Mouse (Mus musculus) hindbrain, postnatal 0 days (tissue): Measurements from ENCODE around the gene Mark3. TPM values are rescaled to one million over a fixed set of nuclear protein-coding genes. Genes with fewer than 3 reads are reported as not detected.

Experiments used
- ATAC-seq: fragments of 200-750 bp; cut with Nextera tagmentation; 2 replicates; pipeline ENCODE4 v1.8.0; 2017; ENCODE audit warnings: mild to moderate bottlenecking, moderate TSS enrichment, moderate library complexity
- DNase-seq: peaks from one replicate; pipeline ENCODE4 v3.0.0-alpha.2; 2015; ENCODE audit warnings: low spot score
- H3K27ac ChIP-seq: fragments of 300-500 bp; sonication (generic); 2 replicates; pipeline ENCODE4 v1.5.1; 2014; ENCODE audit warnings: mild to moderate bottlenecking
- H3K27me3 ChIP-seq: fragments of 300-500 bp; sonication (generic); 2 replicates; pipeline ENCODE4 v1.6.1; 2014; ENCODE audit warnings: low read length, mixed read lengths; ENCODE audit not compliant: insufficient read depth
- H3K36me3 ChIP-seq: fragments of 300-500 bp; sonication (generic); 2 replicates; pipeline ENCODE4 v1.6.1; 2014; ENCODE audit warnings: low read length, mixed read lengths; ENCODE audit not compliant: insufficient read depth
- H3K4me1 ChIP-seq: fragments of 300-500 bp; sonication (generic); 2 replicates; pipeline ENCODE4 v1.6.1; 2014; ENCODE audit warnings: antibody characterized with exemption, low read length, mixed read lengths; ENCODE audit not compliant: insufficient read depth
- H3K4me2 ChIP-seq: fragments of 300-500 bp; sonication (generic); 2 replicates; pipeline ENCODE4 v1.6.1; 2014; ENCODE audit warnings: low read depth, mild to moderate bottlenecking, low read length, moderate library complexity, mixed read lengths
- H3K4me3 ChIP-seq: fragments of 300-500 bp; sonication (generic); 2 replicates; pipeline ENCODE4 v1.5.1; 2014; ENCODE audit warnings: low read length
- H3K9ac ChIP-seq: fragments of 300-500 bp; sonication (generic); replicated peaks from 2 replicates; pipeline ENCODE4 v1.6.1; 2014; ENCODE audit warnings: mild to moderate bottlenecking, low read length, moderate library complexity, mixed read lengths
- H3K9me3 ChIP-seq: fragments of 300-500 bp; sonication (generic); 2 replicates; pipeline ENCODE4 v1.6.1; 2016; ENCODE audit warnings: low read length, mixed read lengths
- CTCF ChIP-seq: IDR thresholded peaks from 2 replicates; pipeline ENCODE4 v1.5.1; 2016; ENCODE audit warnings: antibody characterized with exemption, control low read depth, low read depth
- WGBS: fragments of 180-500 bp; shearing (Covaris S2); extraction: QIAGEN DNeasy Blood & Tissue Kit; methylation state at CpG from one replicate; pipeline ENCODE4 v1.1.7; 2014; 5-methylcytosine and 5-hydroxymethylcytosine counted together
- polyA plus RNA-seq: library from polyadenylated mRNA; unstranded; fragments of >200 nt; fragmentation: Nextera tagmentation; extraction: Ambion mirVana; gene quantifications from 2 replicates; pipeline ENCODE4 v1.2.1, GENCODE M21; 2015
- total RNA-seq: library from RNA; depleted of rRNA; stranded (reverse); fragments of >200 nt; gene quantifications from 2 replicates; pipeline ENCODE4 v1.2.3, GENCODE M21; 2014; rRNA removed

The Mark3 gene
- total RNA-seq (116 and 128 TPM in 2 replicates), polyA plus RNA-seq (38.4 and 41.0 TPM in 2 replicates)

- H3K4me1 ChIP-seq = peaks cover 20% of the 10 kb centered on the region
Measured at GRCm38 (mm10) chr12:111574074-111574886, at the start of gene Mark3. Gene Mark3 (plus strand): TSS chr12:111574523.

GRCm38 (mm10) chr12:111524883-111525282 lies 49.4 kb upstream of the Mark3 start:
- Histone ChIP-seq H3K4me2 (no peak overlapping the region), H3K27me3 (no peaks in the 10 kb centered on the region), H3K4me3 (no peak overlapping the region), H3K4me1 (no peaks in the 10 kb centered on the region), H3K9ac (no peak overlapping the region), H3K36me3 (no peaks in the 10 kb centered on the region), H3K27ac (no peak overlapping the region), H3K9me3 (0 out of 2 replicates have a peak, but pooled peaks cover 2% of the 10 kb centered on the region)
- ATAC-seq (no peak), DNase-seq (no peak)
- 90% methylated on average over 3 of the region's 3 CpGs for WGBS
- TF ChIP-seq CTCF = no peak

More at GRCm38 (mm10) chr12:111574074-111574886, at the start of gene Mark3:
- Histone ChIP-seq H3K4me3 (peak within 1 kb of the TSS; percentile 100), H3K27me3 (no peaks in the 10 kb centered on the region), H3K4me2 (peak within 1 kb of the TSS; percentile 84), H3K9me3 (no peaks in the 10 kb centered on the region), H3K36me3 (no peaks in the 10 kb centered on the region), H3K27ac (peak within 1 kb of the TSS; percentile 99), H3K9ac (peak within 1 kb of the TSS; percentile 100)
- TF ChIP-seq CTCF = no peak
- WGBS = under 1% methylated on average over 70 of the region's 75 CpGs
- DNase-seq (peak; percentile 100), ATAC-seq (peak; percentile 98)

- no peak overlapping the region for H3K4me2 ChIP-seq
- ATAC-seq (no peak), DNase-seq (no peak)
- H3K27ac ChIP-seq = no peak overlapping the region
- H3K9ac ChIP-seq = no peak overlapping the region
- H3K36me3 ChIP-seq = no peaks in the 10 kb centered on the region
- WGBS = 69% methylated on average over 8 of the region's 8 CpGs
- no peaks in the 10 kb centered on the region for H3K4me1 ChIP-seq
- no peaks in the 10 kb centered on the region for H3K9me3 ChIP-seq
- no peaks in the 10 kb centered on the region for H3K27me3 ChIP-seq
- no peak overlapping the region for H3K4me3 ChIP-seq
- TF ChIP-seq CTCF = no peak
Measured at GRCm38 (mm10) chr12:111527643-111528281, 46.6 kb upstream of the Mark3 start.

- no peak overlapping the region for H3K4me3 ChIP-seq
- ATAC-seq = no peak
- no peak overlapping the region for H3K27ac ChIP-seq
- no peak for TF ChIP-seq CTCF
- no peak for DNase-seq
- no peaks in the 10 kb centered on the region for H3K36me3 ChIP-seq
- H3K9ac ChIP-seq = no peak overlapping the region
- H3K9me3 ChIP-seq = no peaks in the 10 kb centered on the region
- 26% methylated on average over 8 of the region's 8 CpGs for WGBS
- H3K4me2 ChIP-seq = no peak overlapping the region
- no peaks in the 10 kb centered on the region for H3K27me3 ChIP-seq
- no peaks in the 10 kb centered on the region for H3K4me1 ChIP-seq
Measured at GRCm38 (mm10) chr12:111529192-111529591, 45.1 kb upstream of the Mark3 start.

- DNase-seq (no peak), ATAC-seq (no peak)
- H3K27ac ChIP-seq = no peak overlapping the region
- H3K9ac ChIP-seq = no peak overlapping the region
- no peak overlapping the region for H3K4me3 ChIP-seq
- H3K4me2 ChIP-seq = no peak overlapping the region
- no peaks in the 10 kb centered on the region for H3K36me3 ChIP-seq
- H3K4me1 ChIP-seq = peaks cover 7% of the 10 kb centered on the region; the same call in 1 of the 2 replicates
- no peaks in the 10 kb centered on the region for H3K9me3 ChIP-seq
- no peaks in the 10 kb centered on the region for H3K27me3 ChIP-seq
- 70% methylated on average over 11 of the region's 11 CpGs for WGBS
- no peak for TF ChIP-seq CTCF
Measured at GRCm38 (mm10) chr12:111533096-111533794, 41.1 kb upstream of the Mark3 start.

- no peak overlapping the region for H3K4me3 ChIP-seq
- ATAC-seq (no peak), DNase-seq (no peak)
- H3K27ac ChIP-seq = no peak overlapping the region
- no peaks in the 10 kb centered on the region for H3K9me3 ChIP-seq
- TF ChIP-seq CTCF = 0 out of 2 replicates have a peak, but pooled peaks have one; percentile 1
- no peaks in the 10 kb centered on the region for H3K27me3 ChIP-seq
- peaks cover 7% of the 10 kb centered on the region; the same call in 1 of the 2 replicates for H3K4me1 ChIP-seq
- no peak overlapping the region for H3K4me2 ChIP-seq
- H3K36me3 ChIP-seq = peaks cover 11% of the 10 kb centered on the region; the same call in 1 of the 2 replicates
- no peak overlapping the region for H3K9ac ChIP-seq
- 65% methylated on average over 6 of the region's 6 CpGs for WGBS
Measured at GRCm38 (mm10) chr12:111535281-111535680, 39.0 kb upstream of the Mark3 start.
